Mouse (Mus musculus) T-helper 1 cell (primary cell): ENCODE measurements at regions not wholly inside any gene's neighbourhood (a gene's known extent, or its start where the extent isn't known, plus 50 kb on each side); places are given as distances from the start of the nearest gene placed in this dataset.

Source experiments
- in situ Hi-C: fragments of 300-600 bp; cut with MboI, MseI; formaldehyde crosslinking; loops from one replicate; pipeline ENCODE4 v1.15.1; 2025; ENCODE audit warnings: high pct_unique_total_duplicates

DNA sequence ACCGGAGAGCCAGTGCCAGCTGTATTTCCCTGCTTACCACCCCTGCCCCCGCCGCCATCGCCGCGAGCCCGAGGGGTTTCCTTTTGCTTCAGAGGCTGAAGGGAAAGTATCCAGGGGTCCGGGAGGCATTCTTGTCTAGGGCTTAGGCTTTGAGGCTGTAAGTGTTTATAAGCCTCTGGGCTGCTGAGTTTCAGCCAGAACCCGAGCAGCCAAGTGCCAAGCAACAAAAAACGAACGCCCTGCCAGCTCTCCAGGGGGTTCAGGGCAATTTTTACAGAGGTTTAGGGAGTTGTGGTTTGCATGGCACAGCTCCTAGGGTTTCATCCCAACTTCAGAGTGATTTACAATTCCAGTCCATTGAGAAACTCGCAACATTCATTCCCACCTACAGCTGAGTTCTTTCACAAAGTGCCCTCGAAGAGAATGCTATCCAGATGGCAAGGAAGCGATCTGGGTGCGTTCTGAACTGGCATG is 109.2 kb upstream of the Parp11 start:
- in situ Hi-C loops: no loop called here

DNA sequence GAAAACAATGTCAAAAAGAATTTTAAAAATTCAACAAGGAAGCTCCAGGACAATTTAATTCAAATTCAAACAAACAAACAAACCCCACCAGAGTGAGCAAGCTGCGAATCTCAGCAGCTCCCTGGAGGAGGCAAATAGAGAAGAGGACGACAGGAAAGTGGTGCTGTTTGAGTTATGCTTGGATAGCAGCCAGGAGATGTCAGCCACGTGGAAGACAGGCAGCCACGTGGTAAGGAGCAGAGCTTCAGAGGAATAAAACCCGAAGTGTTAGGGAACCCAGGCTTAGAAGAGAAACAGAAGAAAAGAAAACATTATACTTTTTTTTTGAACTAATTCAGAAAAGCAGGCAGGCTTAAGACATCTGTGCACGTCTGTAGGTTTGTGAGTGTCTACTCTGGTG is 108.2 kb upstream of the Parp11 start:
- in situ Hi-C loops: no loop called here

DNA sequence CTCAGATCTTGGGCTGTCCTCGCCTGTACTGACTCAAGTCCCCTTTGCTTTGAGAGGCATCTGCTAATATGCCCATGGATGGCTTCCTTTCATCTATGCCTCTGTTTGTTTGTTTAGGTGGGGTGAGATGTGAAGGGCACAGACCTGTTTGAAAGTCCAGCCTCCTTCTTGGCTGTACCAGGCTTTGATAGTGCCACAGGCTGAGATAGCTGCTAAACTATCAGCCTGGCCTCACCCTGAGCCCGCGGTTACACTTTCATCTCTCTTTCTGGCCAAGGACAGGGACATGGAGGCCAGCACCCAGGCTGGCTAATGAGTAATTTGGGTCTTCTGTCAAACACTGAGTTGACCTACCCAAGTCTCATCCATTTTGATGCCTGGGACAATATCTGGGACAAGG is 105.0 kb upstream of the Parp11 start:
- in situ Hi-C loops: no loop called here

DNA sequence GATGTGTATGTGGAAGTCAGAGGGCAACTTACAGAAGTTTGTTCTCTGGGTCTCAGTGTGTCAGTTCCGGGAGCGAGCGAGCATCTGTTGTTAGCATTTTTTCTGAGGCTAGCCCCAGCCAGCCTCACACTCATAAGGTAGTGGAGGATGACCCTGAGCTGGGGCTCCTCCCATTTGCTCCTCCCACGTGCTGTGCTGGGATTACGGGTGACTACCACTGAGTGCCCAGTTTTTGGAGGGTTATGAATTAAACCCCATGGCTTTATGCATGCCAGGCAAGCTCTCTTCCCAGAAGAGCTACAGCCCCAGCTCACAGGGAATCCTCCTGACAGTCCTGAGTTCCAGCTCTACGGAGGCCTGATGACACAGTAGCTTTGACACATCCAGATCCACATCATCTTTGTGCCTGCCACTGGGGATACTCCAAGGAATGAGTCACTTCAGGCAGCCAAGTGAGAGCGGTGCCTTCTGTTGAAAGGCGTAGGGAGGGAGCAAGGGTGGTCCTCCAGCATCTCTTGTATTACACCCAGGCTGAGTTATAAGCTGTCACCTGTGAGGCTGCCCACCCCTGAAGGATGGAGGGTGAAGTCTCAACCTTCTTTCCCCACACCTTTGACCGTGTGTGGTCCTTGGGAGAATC is 97.8 kb upstream of the Parp11 start:
- in situ Hi-C loops: no loop called here

DNA sequence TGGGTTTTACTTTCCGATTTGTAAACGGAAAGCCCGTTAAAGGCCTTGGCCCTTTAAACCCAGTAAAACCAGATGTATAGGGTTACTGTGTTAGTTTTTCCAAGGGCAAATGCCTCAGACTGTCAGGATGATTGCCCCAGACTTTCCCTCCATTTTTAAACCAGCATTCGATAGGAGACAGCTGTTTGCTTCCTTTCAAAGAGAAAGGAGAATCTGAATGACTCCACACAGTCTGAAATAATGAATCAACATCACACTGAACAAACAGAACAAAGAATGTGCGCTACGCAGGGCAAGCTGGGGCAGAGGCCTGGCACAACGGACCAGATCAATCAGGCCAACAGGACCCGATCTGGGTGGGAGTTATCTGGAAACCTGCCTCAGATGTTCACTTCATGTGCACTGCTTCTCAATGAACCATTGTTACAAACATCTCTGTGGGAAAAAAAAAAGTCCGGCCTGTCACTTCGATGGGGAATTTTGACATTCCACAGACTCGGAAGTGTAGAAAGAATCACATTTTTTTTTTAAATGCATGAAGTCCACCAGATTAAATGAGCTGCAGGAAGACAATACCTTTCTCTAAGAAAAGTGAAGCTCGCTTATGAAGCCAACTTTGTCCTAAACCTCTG is 97.0 kb upstream of the Parp11 start:
- in situ Hi-C loops: loop anchor here (5.0 kb wide), 2 partner anchors 77 to 202 kb away; no protein-coding TSS in a partner anchor

DNA sequence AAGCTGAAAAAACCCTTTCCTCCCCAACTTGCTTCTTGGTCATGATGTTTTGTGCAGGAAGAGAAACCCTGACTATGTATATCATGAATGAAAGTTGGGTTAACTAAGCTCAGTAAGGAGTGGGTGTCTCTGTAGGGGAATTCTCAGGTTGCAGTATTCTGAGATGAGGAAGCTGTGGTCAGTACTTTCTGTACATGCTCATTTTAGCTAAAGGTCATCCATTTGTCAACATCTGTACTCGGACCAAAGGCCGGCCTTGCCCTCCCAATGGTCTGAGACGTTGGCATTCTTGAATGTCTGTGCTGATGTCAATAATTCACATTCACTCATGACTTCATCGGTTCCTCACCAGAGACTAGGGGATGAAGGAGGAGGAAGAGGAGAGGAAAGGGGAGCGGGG is 94.9 kb upstream of the Parp11 start:
- in situ Hi-C loops: loop anchor here (5.0 kb wide), 2 partner anchors 79 to 204 kb away; no protein-coding TSS in a partner anchor

DNA sequence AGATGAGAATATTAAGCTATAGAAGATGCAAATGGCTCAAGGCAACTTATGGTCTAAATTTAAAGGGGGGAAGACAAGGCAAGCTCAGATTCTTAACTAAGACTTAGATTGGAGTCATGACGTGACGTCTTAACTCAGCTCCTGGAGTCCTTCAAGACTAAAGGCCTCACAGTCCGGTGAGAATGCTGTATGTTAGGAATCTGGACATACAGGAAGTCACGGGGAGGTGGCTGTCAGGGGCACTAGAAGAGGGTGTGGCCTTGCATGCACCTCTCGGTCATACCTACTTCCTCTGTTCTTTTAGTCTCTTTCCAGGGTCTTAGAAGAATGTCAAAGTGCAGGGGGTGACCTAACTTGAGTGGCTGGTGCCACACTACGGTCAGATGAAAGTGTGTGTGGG is 91.5 kb upstream of the Parp11 start:
- in situ Hi-C loops: no loop called here

DNA sequence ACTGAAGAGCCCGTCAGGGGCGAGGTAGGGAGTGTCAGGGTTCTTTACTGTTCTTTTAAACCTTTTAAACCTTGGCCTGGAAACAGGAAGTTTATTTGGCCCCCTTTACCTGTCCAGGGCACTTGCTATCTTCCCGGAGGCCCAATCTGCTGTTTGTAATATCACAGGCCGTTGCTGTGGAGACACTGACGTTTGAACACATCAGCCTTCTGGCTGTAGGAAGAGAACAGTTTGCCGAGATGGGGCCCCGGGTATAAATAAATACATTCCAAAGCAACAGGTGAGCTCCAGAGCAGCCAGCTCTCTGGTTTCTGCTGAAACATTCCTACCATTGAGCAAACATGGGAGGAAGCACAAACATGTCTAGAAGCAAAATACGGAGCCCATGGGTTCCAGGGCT is 90.2 kb upstream of the Parp11 start:
- in situ Hi-C loops: no loop called here

DNA sequence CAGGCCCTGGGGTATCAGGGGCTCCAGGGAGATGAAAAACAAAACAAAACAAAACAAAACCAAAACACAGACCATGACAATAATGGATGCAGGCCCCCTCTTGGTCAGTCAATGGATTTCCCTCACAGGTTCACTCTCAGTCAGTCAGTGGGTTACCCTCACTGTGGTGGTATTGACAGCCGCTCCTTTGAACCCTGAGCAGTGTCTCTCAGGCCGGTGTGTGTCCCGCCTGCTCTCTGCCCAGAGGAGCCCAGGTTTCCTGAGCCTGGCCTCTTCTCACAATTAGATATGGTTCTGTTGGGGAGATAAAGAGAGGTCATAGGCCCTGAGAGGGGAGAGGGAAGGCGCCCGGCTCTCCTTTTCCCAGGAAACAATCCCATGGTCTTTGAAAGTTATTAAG is 87.8 kb upstream of the Parp11 start:
- in situ Hi-C loops: no loop called here

DNA sequence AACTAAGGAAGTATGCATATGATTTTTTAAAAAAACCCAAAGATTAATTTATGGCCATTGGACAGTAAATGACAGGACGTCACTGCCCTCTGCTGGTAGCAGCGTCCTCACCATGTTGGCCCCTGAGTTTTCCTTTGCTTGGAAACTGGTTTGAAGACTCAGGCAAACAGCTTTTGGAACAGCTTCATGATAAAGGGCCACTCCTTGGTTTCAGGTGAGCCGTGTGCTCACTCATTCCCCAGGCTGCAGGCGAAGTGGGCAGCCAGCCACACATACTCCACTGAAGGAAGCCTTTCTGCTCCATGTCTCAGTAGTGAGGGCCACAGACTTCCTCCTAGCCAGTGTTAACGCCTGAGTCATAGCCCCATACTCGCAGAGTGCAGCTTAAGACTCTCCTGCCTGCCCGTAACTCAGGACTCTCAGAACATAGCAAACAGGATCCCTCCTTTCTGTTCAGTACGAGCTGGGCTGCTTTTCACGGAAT is 87.2 kb upstream of the Parp11 start:
- in situ Hi-C loops: no loop called here

DNA sequence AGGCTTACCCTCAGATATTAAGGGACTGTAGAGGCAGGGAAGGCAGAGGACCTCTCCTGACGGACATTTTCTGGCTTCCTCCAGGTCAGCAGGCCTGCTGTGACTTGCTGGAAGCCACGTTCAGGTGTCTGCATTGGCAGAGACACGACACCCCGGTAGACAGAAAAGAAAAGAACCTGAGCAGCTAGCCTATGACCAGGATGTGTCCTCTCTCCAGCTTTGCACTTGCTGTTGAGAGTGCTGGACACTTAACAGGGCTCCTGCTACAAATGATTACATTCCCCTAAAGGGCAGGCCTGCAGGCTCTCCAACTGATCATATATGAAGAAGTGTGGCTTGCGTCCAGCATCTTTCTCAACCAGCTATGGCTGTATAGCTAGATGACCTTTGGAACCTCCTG is 84.5 kb upstream of the Parp11 start:
- in situ Hi-C loops: loop anchor here (5.0 kb wide), 1 partner anchor 85 kb away; the partner anchor contains the start of gene Parp11

DNA sequence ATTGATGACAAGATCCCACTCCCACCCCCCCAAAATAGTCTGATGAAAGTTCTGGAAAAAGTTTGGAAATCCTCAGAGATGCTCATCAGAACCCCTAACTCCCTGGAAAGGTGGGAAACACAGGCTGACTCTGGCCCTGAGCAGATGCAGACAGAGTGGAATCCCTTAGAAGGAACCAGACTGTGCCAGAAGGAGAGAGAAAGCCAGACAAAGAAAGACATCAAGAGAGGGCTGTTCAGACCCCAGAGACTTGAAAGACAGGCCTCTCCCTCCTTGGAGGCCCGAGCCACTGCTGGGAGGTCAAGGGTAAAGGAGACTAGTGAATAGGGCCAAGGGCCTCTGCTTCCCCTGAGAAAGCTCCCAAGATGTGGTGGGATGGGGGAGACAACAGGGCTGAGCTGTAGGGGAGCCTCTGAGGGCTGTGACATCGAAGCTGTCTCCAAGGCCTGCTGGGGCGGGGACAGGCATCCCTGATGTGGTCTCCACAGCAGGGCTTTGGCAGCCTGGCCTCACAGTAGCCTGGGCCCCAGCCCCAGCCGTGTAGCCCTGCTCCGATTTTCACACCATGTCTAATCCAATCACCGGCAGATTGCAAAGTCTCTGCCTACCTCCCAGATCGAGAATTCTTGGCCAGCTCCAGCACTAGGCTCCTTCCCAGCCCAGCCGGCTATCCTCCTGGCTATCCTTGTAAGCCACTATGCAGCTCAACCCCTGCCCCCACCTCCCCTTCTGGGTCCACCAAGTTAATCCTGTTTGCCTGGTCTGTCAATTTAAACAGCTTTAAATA is 83.5 kb upstream of the Parp11 start:
- in situ Hi-C loops: loop anchor here (5.0 kb wide), 1 partner anchor 84 kb away; the partner anchor contains the start of gene Parp11

DNA sequence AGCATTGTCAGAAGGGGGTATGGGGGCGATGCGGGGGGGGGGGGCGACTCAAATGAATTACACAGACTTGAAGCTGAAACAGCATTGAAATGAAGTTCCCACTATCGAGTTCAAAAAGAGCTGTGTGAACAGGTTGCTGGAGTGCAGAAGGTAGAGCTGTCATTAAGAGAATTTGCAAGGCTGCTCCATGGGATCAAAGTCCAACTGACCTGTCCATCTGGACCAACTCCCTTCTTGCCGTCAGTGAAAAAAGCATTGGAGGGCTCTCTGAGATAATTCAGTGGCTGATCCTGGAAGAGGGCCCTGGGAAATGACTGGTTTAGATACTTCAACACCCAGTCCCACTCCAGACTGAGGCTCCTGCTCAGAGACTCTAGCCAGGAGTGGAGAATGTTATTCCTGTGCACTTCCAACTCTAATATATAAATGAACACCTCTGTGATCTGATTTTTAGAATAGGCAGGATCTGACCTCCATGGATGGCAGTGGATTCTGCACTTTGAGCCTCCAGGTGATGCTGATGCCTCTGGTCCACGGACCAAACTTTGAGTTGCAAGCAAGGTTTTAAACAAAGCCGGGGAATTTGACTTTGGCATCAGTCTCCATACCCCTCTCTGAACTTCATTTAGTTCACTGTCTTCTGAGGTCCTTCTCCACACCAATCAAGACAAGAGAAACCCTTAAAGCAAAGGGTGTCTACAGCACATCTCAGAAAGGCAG is 82.6 kb upstream of the Parp11 start:
- in situ Hi-C loops: loop anchor here (5.0 kb wide), 1 partner anchor 83 kb away; the partner anchor contains the start of gene Parp11

DNA sequence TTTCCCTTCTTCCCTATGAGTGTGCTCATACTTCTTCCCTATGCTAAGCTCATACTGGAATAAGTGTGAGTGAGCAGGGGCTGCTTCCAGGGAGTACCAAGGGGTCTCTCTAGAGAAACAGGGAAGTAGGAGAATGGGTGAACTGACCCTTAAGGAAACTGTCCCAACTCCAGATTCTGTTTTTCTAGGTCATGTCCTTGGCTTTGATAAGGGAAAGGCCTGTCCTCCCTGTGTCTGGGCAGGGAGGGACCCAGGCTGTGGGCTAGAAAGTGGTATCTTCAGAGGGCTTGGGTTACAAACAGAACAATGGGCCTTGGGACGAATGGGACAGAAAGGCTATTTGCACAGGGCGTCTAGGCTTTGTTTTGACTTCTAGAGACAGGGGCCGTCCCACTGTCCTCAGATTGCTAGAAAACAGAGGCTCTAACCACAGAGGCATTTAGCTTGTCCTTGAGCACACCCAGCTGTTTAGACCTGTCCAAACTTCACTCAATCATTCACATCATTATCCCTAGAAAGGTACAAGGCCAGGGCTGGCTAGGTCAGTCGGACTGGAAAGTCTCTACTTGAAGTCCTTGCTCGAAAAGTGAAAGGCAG is 82.0 kb upstream of the Parp11 start:
- in situ Hi-C loops: loop anchor here (5.0 kb wide), 1 partner anchor 83 kb away; the partner anchor contains the start of gene Parp11

DNA sequence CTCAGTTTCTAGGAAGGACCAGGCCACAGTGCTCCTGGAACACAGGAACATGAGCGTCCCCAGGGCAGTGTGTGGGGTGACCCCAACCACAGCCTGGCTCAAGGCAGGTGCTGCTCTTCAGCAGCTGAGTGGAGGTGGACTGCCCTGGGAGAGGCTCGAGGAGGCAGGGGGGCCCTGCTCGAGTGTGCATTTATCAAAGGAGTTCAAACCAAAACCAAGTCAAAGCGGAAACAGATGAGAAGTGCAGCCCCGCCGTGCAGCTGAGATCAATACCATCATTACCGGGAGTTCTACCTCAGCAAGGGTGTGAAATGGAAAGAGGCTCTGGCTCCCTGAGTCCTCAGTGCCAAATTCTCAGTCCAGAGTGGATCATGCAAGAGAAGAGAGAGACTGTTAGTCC is 81.4 kb upstream of the Parp11 start:
- in situ Hi-C loops: no loop called here

DNA sequence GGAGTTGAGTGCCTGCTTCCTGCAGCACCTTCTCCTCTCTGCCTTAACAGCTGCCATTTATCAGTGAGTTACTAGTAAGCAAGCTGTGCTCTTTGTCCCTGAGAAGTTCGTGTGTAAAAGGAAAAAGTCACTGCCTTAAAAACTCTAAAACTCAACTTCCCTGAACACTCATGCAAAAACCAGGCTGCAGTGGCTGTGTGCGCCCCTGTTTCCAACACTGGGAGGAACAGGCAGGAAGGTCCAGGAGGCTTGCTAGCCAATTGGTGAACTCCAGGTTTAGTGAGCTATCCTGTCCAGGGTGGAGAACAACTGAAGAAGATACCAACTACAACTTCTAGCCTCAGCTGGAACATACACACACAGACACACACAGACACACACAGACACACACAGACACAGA is 81.0 kb upstream of the Parp11 start:
- in situ Hi-C loops: no loop called here

DNA sequence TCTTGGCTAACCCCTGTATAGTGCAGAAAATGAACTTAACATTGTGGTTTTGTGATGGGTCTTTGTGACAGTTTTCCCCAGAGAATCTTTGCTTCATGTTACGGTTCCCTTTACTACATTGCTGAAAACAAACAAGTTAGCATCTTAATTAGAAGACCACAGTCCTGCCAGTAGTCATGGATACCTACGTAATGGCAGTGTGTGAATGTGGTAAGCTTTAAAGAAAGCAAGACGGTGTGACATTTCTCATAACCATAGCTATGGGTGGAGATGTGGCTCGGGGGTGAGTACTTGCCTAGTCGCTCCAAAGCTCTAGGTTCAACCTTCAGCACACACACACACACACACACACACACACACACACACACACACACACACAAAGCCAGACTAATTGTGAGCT is 73.6 kb upstream of the Parp11 start:
- in situ Hi-C loops: loop anchor here (10.0 kb wide), 1 partner anchor 428 kb away; no protein-coding TSS in a partner anchor

DNA sequence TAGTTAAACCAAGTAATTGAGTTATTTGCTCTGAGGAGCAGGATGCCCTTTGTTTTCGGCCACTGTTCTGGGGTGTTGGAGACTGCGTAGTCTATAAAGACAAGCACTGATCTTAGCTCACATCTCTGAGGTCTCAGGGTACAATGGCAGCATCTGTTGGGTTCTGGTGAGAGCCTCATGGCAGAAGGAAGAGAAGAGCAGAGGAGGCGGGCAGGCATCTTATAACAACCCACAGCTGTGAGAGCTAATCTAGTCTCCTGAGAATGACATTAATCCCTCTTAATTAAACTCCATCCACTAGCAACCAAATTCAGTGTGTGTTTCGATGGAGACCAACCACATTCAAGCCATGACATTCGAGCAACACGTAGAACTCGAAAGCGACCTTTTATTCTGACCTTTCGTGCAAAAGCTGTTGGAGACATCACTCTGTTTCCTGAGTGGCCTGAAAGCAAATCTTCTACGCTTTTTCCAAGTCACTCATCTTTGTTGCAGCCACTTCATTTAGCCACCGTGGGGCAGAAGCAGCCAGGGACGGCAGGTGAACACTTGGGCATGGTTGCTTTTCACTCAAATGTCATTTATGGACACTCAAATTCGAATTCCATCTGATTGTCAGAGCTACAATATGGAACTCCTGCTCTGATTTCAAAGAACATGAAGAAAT is 72.7 kb upstream of the Parp11 start:
- in situ Hi-C loops: loop anchor here (10.0 kb wide), 1 partner anchor 429 kb away; no protein-coding TSS in a partner anchor

DNA sequence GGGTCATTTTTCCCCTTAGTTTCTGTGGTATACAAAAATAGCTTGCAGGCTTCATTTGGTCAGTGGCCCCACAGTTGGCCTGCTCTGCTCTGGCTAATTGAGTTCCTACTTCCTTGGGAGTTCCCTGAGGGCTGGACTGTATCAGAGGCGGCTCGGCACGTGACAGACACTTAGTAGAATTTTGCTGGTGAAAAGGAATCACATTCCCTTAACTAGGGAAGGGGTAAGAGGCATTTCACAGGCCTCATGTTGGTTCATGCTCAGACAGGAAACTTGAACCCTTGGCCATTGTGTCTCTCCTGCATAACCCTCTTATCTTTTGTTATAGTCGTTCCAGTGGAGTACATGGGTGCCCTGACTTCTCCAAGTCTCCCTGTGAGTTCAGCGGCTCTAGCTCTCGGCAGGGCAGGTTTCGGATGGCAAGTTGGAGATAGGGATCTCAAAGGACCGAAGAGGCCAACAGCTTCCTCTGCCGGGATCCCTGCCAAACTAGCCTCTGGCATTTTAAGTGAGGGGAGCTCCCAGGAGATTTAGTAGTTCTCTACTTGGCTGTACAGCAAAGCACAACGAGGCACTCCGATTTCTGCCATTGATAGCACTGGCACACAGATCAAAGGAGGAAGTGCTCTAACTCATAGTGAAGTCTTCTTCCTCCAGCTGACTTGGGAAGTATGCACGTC is 72.0 kb upstream of the Parp11 start:
- in situ Hi-C loops: loop anchor here (10.0 kb wide), 1 partner anchor 430 kb away; no protein-coding TSS in a partner anchor

DNA sequence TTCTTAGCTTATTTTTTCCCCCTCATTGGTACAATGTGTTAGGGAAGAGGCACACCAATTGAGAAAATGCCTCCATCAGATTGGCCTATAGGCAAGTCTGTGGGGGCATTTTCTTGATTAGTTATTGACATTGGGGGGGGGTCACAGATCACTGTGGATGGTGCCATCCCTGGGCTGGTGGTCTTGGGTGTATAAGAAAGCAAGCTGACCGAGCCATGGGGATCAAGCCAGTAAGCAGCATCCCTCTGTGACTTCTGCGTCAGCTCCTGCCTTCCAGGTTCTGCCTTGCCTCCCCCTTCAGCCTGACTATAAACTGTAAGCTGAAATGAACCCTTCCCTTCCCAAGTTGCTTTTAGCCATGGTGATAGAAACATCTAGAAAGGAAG is 71.5 kb upstream of the Parp11 start:
- in situ Hi-C loops: loop anchor here (10.0 kb wide), 1 partner anchor 430 kb away; no protein-coding TSS in a partner anchor
